21 mouse cellular contexts compared by ENCODE assay signal in genomic region chr4:134505303-134505789, GRCm38 (mm10). TPM values are rescaled to one million over a fixed set of nuclear protein-coding genes. Genes with fewer than 3 reads are reported as not detected.
"Had no signal": no experiment of that assay in that cellular context is flagged by ENCODE, and none has a peak within 500 bp of the region (broad histone marks: within the 10 kb centered on the region; RNA-seq: fewer than 3 reads in every experiment).

No protein-coding gene starts in this region.

- H3K4me3 ChIP-seq: limb, embryonic 12.5 days; limb, embryonic 15.5 days; neural tube, embryonic 12.5 days; neural tube, embryonic 15.5 days; stomach, embryonic 15.5 days had no signal

- H3K4me1 ChIP-seq: limb, embryonic 12.5 days; neural tube, embryonic 12.5 days; neural tube, embryonic 15.5 days; stomach, embryonic 15.5 days had no signal

- H3K9ac ChIP-seq: limb, embryonic 12.5 days; limb, embryonic 15.5 days; neural tube, embryonic 12.5 days; neural tube, embryonic 15.5 days; stomach, embryonic 15.5 days had no signal

- DNase-seq: kidney, adult 2 months; kidney, postnatal 25 days; left cerebral cortex, postnatal 4 days; lung, adult 2 months; lung, postnatal 14 days; lung, postnatal 4 days; midbrain, embryonic 14.5 days; right cerebral cortex, postnatal 25 days; spleen, adult 18-20 months; thymus, adult 2 months; thymus, postnatal 14 days; thymus, postnatal 4 days had no signal

- ATAC-seq: hindbrain, postnatal 0 days; intestine, postnatal 0 days had no signal

- H3K27me3 ChIP-seq: limb, embryonic 12.5 days; limb, embryonic 15.5 days; neural tube, embryonic 12.5 days; neural tube, embryonic 15.5 days; stomach, embryonic 15.5 days had no signal

- H3K4me2 ChIP-seq: limb, embryonic 12.5 days; limb, embryonic 15.5 days; midbrain, embryonic 11.5 days; neural tube, embryonic 12.5 days; neural tube, embryonic 15.5 days; stomach, embryonic 15.5 days had no signal

- H3K27ac ChIP-seq: hindbrain, postnatal 0 days; kidney, postnatal 0 days; limb, embryonic 12.5 days; limb, embryonic 15.5 days; neural tube, embryonic 12.5 days; neural tube, embryonic 15.5 days; stomach, embryonic 15.5 days had no signal

- H3K36me3 ChIP-seq: limb, embryonic 12.5 days; stomach, embryonic 15.5 days had no signal

- H3K9me3 ChIP-seq: limb, embryonic 12.5 days; limb, embryonic 15.5 days; neural tube, embryonic 12.5 days; neural tube, embryonic 15.5 days; stomach, embryonic 15.5 days had no signal

RNA-seq across cellular contexts. Expression of gene Aunip, which starts 5.5 kb away (rescaled TPM):
- polyA plus RNA-seq: lung, adult 2 months had no signal
